Mouse (Mus musculus): ENCODE results near the gene Olfr311. TPM values are rescaled to one million over a fixed set of nuclear protein-coding genes. Genes with fewer than 3 reads are reported as not detected.

The Olfr311 gene
- total and polyA plus RNA-seq, 2 experiments from 2014 or later: not detected

- H3K4me2 ChIP-seq (ENCODE audit: low read depth, low read length): no peak overlapping the region
These were observed 44.7 kb downstream of the Olfr311 start for GRCm38 (mm10) chr11:58883756-58884155.

GRCm38 (mm10) chr11:58890511-58890910 lies 51.5 kb downstream of the Olfr311 start:
- H3K9me3 ChIP-seq (replicated peaks; ENCODE audit: control insufficient read depth, low read length): no peaks in the 10 kb centered on the region
- no peaks in the 10 kb centered on the region for H3K27me3 ChIP-seq (ENCODE audit: control insufficient read depth, insufficient read depth, low read length)
- H3K9ac ChIP-seq (replicated peaks; ENCODE audit: low read depth, low read length): no peak overlapping the region
- no peaks in the 10 kb centered on the region for H3K4me1 ChIP-seq (ENCODE audit: control insufficient read depth, insufficient read depth)
- TF ChIP-seq CTCF (IDR thresholded peaks at IDR 0.05; ENCODE audit: low read depth) (no peak), EP300 (IDR thresholded peaks at IDR 0.05; ENCODE audit: low read depth) (no peak)
- H3K4me3 ChIP-seq (ENCODE audit: low read depth, low read length): no peak overlapping the region
- no peak overlapping the region for H3K27ac ChIP-seq (ENCODE audit: low read depth)
- 73% methylated on average over 10 of the region's 10 CpGs for WGBS
- no peak for DNase-seq (ENCODE audit: low spot score)
- peaks cover 51% of the 10 kb centered on the region for H3K36me3 ChIP-seq (replicated peaks; ENCODE audit: control insufficient read depth, insufficient read depth, low read length)
- no peak overlapping the region for H3K4me2 ChIP-seq (ENCODE audit: low read depth, low read length)
- no peak for ATAC-seq (ENCODE audit: insufficient read depth, low read depth)

More at GRCm38 (mm10) chr11:58883756-58884155, 44.7 kb downstream of the Olfr311 start:
- Histone ChIP-seq H3K4me3 (ENCODE audit: low read depth, low read length) (no peak overlapping the region; the same call in 1 of the 2 replicates), H3K9me3 (replicated peaks; ENCODE audit: control insufficient read depth, low read length) (no peaks in the 10 kb centered on the region), H3K36me3 (replicated peaks; ENCODE audit: control insufficient read depth, insufficient read depth, low read length) (peaks cover 32% of the 10 kb centered on the region), H3K4me1 (ENCODE audit: control insufficient read depth, insufficient read depth) (no peaks in the 10 kb centered on the region), H3K27me3 (ENCODE audit: control insufficient read depth, insufficient read depth, low read length) (no peaks in the 10 kb centered on the region), H3K9ac (replicated peaks; ENCODE audit: low read depth, low read length) (no peak overlapping the region), H3K27ac (ENCODE audit: low read depth) (no peak overlapping the region)
- ATAC-seq (ENCODE audit: insufficient read depth, low read depth) (no peak), DNase-seq (ENCODE audit: low spot score) (no peak)
- TF ChIP-seq EP300 (IDR thresholded peaks at IDR 0.05; ENCODE audit: low read depth): no peak
- WGBS: 77% methylated on average over 8 of the region's 8 CpGs

Other genes starting within 250 kb of the Olfr311 start
- gene Olfr324, start 244.1 kb upstream of the Olfr311 start, total RNA-seq (2014; rRNA removed; ENCODE audit: low replicate concordance): not detected in 2 replicates
- not detected in 2 replicates for gene Olfr324, start 244.1 kb upstream of the Olfr311 start, polyA plus RNA-seq (2015; fragmentation: Nextera tagmentation; extraction: Ambion mirVana)
- gene 2210407C18Rik, start 223.2 kb upstream of the Olfr311 start, total RNA-seq (2014; rRNA removed; ENCODE audit: low replicate concordance): not detected in 2 replicates
- not detected in 2 replicates for gene 2210407C18Rik, start 223.2 kb upstream of the Olfr311 start, polyA plus RNA-seq (2015; fragmentation: Nextera tagmentation; extraction: Ambion mirVana)
- not detected in 2 replicates for gene Olfr323, start 208.8 kb upstream of the Olfr311 start, total RNA-seq (2014; rRNA removed; ENCODE audit: low replicate concordance)
- gene Olfr323, start 208.8 kb upstream of the Olfr311 start, polyA plus RNA-seq (2015; fragmentation: Nextera tagmentation; extraction: Ambion mirVana): not detected in 2 replicates
- not detected in 2 replicates for gene Trim58, start 198.8 kb upstream of the Olfr311 start, total RNA-seq (2014; rRNA removed; ENCODE audit: low replicate concordance)
- 0.05 TPM in 1 of 2 replicates, not detected in the other for gene Trim58, start 198.8 kb upstream of the Olfr311 start, polyA plus RNA-seq (2015; fragmentation: Nextera tagmentation; extraction: Ambion mirVana)
- not detected in 2 replicates for gene Olfr322, start 180.5 kb upstream of the Olfr311 start, total RNA-seq (2014; rRNA removed; ENCODE audit: low replicate concordance)
- not detected in 2 replicates for gene Olfr322, start 180.5 kb upstream of the Olfr311 start, polyA plus RNA-seq (2015; fragmentation: Nextera tagmentation; extraction: Ambion mirVana)
- not detected in 2 replicates for gene Olfr320, start 158.2 kb upstream of the Olfr311 start, total RNA-seq (2014; rRNA removed; ENCODE audit: low replicate concordance)
- not detected in 2 replicates for gene Olfr320, start 158.2 kb upstream of the Olfr311 start, polyA plus RNA-seq (2015; fragmentation: Nextera tagmentation; extraction: Ambion mirVana)
- not detected in 2 replicates for gene Olfr319, start 140.1 kb upstream of the Olfr311 start, total RNA-seq (2014; rRNA removed; ENCODE audit: low replicate concordance)
- not detected in 2 replicates for gene Olfr319, start 140.1 kb upstream of the Olfr311 start, polyA plus RNA-seq (2015; fragmentation: Nextera tagmentation; extraction: Ambion mirVana)
- gene Olfr318, start 115.2 kb upstream of the Olfr311 start, total RNA-seq (2014; rRNA removed; ENCODE audit: low replicate concordance): not detected in 2 replicates
- gene Olfr318, start 115.2 kb upstream of the Olfr311 start, polyA plus RNA-seq (2015; fragmentation: Nextera tagmentation; extraction: Ambion mirVana): not detected in 2 replicates
- not detected in 2 replicates for gene Olfr317, start 100.0 kb upstream of the Olfr311 start, total RNA-seq (2014; rRNA removed; ENCODE audit: low replicate concordance)
- gene Olfr317, start 100.0 kb upstream of the Olfr311 start, polyA plus RNA-seq (2015; fragmentation: Nextera tagmentation; extraction: Ambion mirVana): not detected in 2 replicates
- gene Olfr316, start 86.5 kb upstream of the Olfr311 start, total RNA-seq (2014; rRNA removed; ENCODE audit: low replicate concordance): not detected in 2 replicates
- gene Olfr316, start 86.5 kb upstream of the Olfr311 start, polyA plus RNA-seq (2015; fragmentation: Nextera tagmentation; extraction: Ambion mirVana): not detected in 2 replicates
- gene Olfr315, start 66.1 kb upstream of the Olfr311 start, total RNA-seq (2014; rRNA removed; ENCODE audit: low replicate concordance): not detected in 2 replicates
- gene Olfr315, start 66.1 kb upstream of the Olfr311 start, polyA plus RNA-seq (2015; fragmentation: Nextera tagmentation; extraction: Ambion mirVana): not detected in 2 replicates
- not detected in 2 replicates for gene Olfr314, start 56.3 kb upstream of the Olfr311 start, total RNA-seq (2014; rRNA removed; ENCODE audit: low replicate concordance)
- gene Olfr314, start 56.3 kb upstream of the Olfr311 start, polyA plus RNA-seq (2015; fragmentation: Nextera tagmentation; extraction: Ambion mirVana): not detected in 2 replicates
- not detected in 2 replicates for gene Fam183b, start 37.3 kb upstream of the Olfr311 start, total RNA-seq (2014; rRNA removed; ENCODE audit: low replicate concordance)
- gene Fam183b, start 37.3 kb upstream of the Olfr311 start, polyA plus RNA-seq (2015; fragmentation: Nextera tagmentation; extraction: Ambion mirVana): 0.87 and 1.9 TPM in 2 replicates
- gene Olfr313, start 24.3 kb upstream of the Olfr311 start, total RNA-seq (2014; rRNA removed; ENCODE audit: low replicate concordance): 0.12 TPM in 1 of 2 replicates, not detected in the other
- gene Olfr313, start 24.3 kb upstream of the Olfr311 start, polyA plus RNA-seq (2015; fragmentation: Nextera tagmentation; extraction: Ambion mirVana): 0.04 TPM in 1 of 2 replicates, not detected in the other
- gene Olfr312, start 10.0 kb upstream of the Olfr311 start, total RNA-seq (2014; rRNA removed; ENCODE audit: low replicate concordance): 0.35 TPM in 1 of 2 replicates, not detected in the other
- 0.05 TPM in 1 of 2 replicates, not detected in the other for gene Olfr312, start 10.0 kb upstream of the Olfr311 start, polyA plus RNA-seq (2015; fragmentation: Nextera tagmentation; extraction: Ambion mirVana)
- 2.5 and 2.7 TPM in 2 replicates for gene Gm12258, start 7.9 kb downstream of the Olfr311 start, total RNA-seq (2014; rRNA removed; ENCODE audit: low replicate concordance)
- gene Gm12258, start 7.9 kb downstream of the Olfr311 start, polyA plus RNA-seq (2015; fragmentation: Nextera tagmentation; extraction: Ambion mirVana): 2.1 and 2.7 TPM in 2 replicates
- 1.4 and 1.5 TPM in 2 replicates for gene 2810021J22Rik, start 28.0 kb downstream of the Olfr311 start, total RNA-seq (2014; rRNA removed; ENCODE audit: low replicate concordance)
- gene 2810021J22Rik, start 28.0 kb downstream of the Olfr311 start, polyA plus RNA-seq (2015; fragmentation: Nextera tagmentation; extraction: Ambion mirVana): 2.2 and 3.4 TPM in 2 replicates
- 4.1 and 6.6 TPM in 2 replicates for gene Zfp39, start 65.0 kb downstream of the Olfr311 start, total RNA-seq (2014; rRNA removed; ENCODE audit: low replicate concordance)
- 2.2 TPM in 2 replicates for gene Zfp39, start 65.0 kb downstream of the Olfr311 start, polyA plus RNA-seq (2015; fragmentation: Nextera tagmentation; extraction: Ambion mirVana)
- not detected in 2 replicates for gene Btnl10, start 78.7 kb downstream of the Olfr311 start, total RNA-seq (2014; rRNA removed; ENCODE audit: low replicate concordance)
- 0.07 TPM in 1 of 2 replicates, not detected in the other for gene Btnl10, start 78.7 kb downstream of the Olfr311 start, polyA plus RNA-seq (2015; fragmentation: Nextera tagmentation; extraction: Ambion mirVana)
- gene Rnf187, start 99.7 kb downstream of the Olfr311 start, total RNA-seq (2014; rRNA removed; ENCODE audit: low replicate concordance): 301 and 362 TPM in 2 replicates
- 145 and 147 TPM in 2 replicates for gene Rnf187, start 99.7 kb downstream of the Olfr311 start, polyA plus RNA-seq (2015; fragmentation: Nextera tagmentation; extraction: Ambion mirVana)
- gene Hist3h2ba, start 109.7 kb downstream of the Olfr311 start, total RNA-seq (2014; rRNA removed; ENCODE audit: low replicate concordance): 26.3 and 44.3 TPM in 2 replicates
- 7.0 and 8.2 TPM in 2 replicates for gene Hist3h2ba, start 109.7 kb downstream of the Olfr311 start, polyA plus RNA-seq (2015; fragmentation: Nextera tagmentation; extraction: Ambion mirVana)
- gene Hist3h2a, start 115.4 kb downstream of the Olfr311 start, total RNA-seq (2014; rRNA removed; ENCODE audit: low replicate concordance): 90.4 and 94.8 TPM in 2 replicates
- gene Hist3h2a, start 115.4 kb downstream of the Olfr311 start, polyA plus RNA-seq (2015; fragmentation: Nextera tagmentation; extraction: Ambion mirVana): 43.1 and 63.4 TPM in 2 replicates
- gene Trim17, start 115.4 kb downstream of the Olfr311 start, total RNA-seq (2014; rRNA removed; ENCODE audit: low replicate concordance): 0.62 TPM in 1 of 2 replicates, not detected in the other
- 0.26 and 0.33 TPM in 2 replicates for gene Trim17, start 115.4 kb downstream of the Olfr311 start, polyA plus RNA-seq (2015; fragmentation: Nextera tagmentation; extraction: Ambion mirVana)
- 36.8 and 37.4 TPM in 2 replicates for gene Trim11, start 138.8 kb downstream of the Olfr311 start, total RNA-seq (2014; rRNA removed; ENCODE audit: low replicate concordance)
- gene Trim11, start 138.8 kb downstream of the Olfr311 start, polyA plus RNA-seq (2015; fragmentation: Nextera tagmentation; extraction: Ambion mirVana): 26.0 and 26.5 TPM in 2 replicates